Mouse (Mus musculus): ENCODE data around the gene Bloc1s2. TPM values are rescaled to one million over a fixed set of nuclear protein-coding genes. Genes with fewer than 3 reads are reported as not detected.

Gene Bloc1s2
- total and polyA plus RNA-seq, 3 experiments = 92.4 to 115 (median 96.3) TPM

GRCm38 (mm10) chr19:44132917-44133316, 13.3 kb downstream of the Bloc1s2 start:
- H3K9ac ChIP-seq (ENCODE audit: insufficient read depth, low read depth) = no peak overlapping the region
- no peaks in the 10 kb centered on the region for H3K9me3 ChIP-seq (replicated peaks; ENCODE audit: low read length)
- no peak overlapping the region for H3K27ac ChIP-seq (ENCODE audit: insufficient read depth, low read depth)
- in situ Hi-C loops (cut with MboI; ENCODE audit: low pct_ligation_motif_present, low pct_unique_long_range_greater_than_20kb, low sequenced_read_pairs) = no loop called here
- peaks cover 16% of the 10 kb centered on the region for H3K79me2 ChIP-seq (replicated peaks; ENCODE audit: control insufficient read depth, extremely low read depth, insufficient read depth, poor library complexity, severe bottlenecking)
- peaks cover 26 to 58% of the 10 kb centered on the region in 2 experiments for H3K36me3 ChIP-seq (replicated peaks in 1 of 2; ENCODE audit: control insufficient read depth in 1 of 2, insufficient read depth in 1 of 2, low read length in 1 of 2)
- DNase-seq (ENCODE audit: extremely low read depth) = no peak
- no peak for TF ChIP-seq RAD21 (IDR thresholded peaks at IDR 0.05; ENCODE audit: low read depth, low read length)
- TF ChIP-seq MAFK (IDR thresholded peaks at IDR 0.05; ENCODE audit: insufficient replicate concordance, low read length) = no peak
- no peak for TF ChIP-seq USF2 (conservative IDR thresholded peaks at IDR 0.05; ENCODE audit: low read depth, low read length)
- TF ChIP-seq HCFC1 (IDR thresholded peaks at IDR 0.05; ENCODE audit: low read depth, low read length) = no peak
- TF ChIP-seq MAZ (IDR thresholded peaks at IDR 0.05; ENCODE audit: low read depth, low read length) = no peak
- no peak for TF ChIP-seq KAT2A (IDR thresholded peaks at IDR 0.05; ENCODE audit: insufficient replicate concordance, low read length)
- no peak for TF ChIP-seq IRF4 (IDR thresholded peaks at IDR 0.05; ENCODE audit: low read depth, low read length)
- no peak for TF ChIP-seq USF1 (IDR thresholded peaks at IDR 0.05; ENCODE audit: low read depth, low read length)
- no peak for TF ChIP-seq SMC3 (IDR thresholded peaks at IDR 0.05; ENCODE audit: low read depth, low read length)
- no peak for TF ChIP-seq BHLHE40 (IDR thresholded peaks at IDR 0.05; ENCODE audit: low read depth, low read length)
- no peak for TF ChIP-seq ZKSCAN1 (IDR thresholded peaks at IDR 0.05; ENCODE audit: borderline replicate concordance, low read depth, low read length)
- TF ChIP-seq ELF1 (IDR thresholded peaks at IDR 0.05; ENCODE audit: low read depth, low read length) = no peak
- no peak for TF ChIP-seq SIN3A (IDR thresholded peaks at IDR 0.05; ENCODE audit: low read length)
- no peak for TF ChIP-seq POLR2AphosphoS2 (IDR thresholded peaks at IDR 0.05; ENCODE audit: low read depth, low read length)
- TF ChIP-seq CHD1 (IDR thresholded peaks at IDR 0.05; ENCODE audit: low read depth, low read length) = no peak
- H3K27me3 ChIP-seq (replicated peaks) = no peaks in the 10 kb centered on the region
- H3K4me1 ChIP-seq (ENCODE audit: control insufficient read depth in 1 of 2, insufficient read depth in 2 of 2) = peaks cover 3 to 14% of the 10 kb centered on the region in 2 experiments; a peak in 3 of 4 replicates
- H3K4me2 ChIP-seq (ENCODE audit: insufficient read depth, low read depth, poor library complexity, severe bottlenecking) = no peak overlapping the region
- H3K4me3 ChIP-seq (replicated peaks in 1 of 3; ENCODE audit: low read depth in 2 of 3, low read length in 2 of 3, poor library complexity in 1 of 3) = no peak overlapping the region
- dilution Hi-C loops (cut with MboI; ENCODE audit: extremely low pct_ligation_motif_present, extremely low pct_unique_long_range_greater_than_20kb, low sequenced_read_pairs) = no loop called here

GRCm38 (mm10) chr19:44128560-44128959, 17.7 kb downstream of the Bloc1s2 start:
- no peak overlapping the region for H3K4me3 ChIP-seq (replicated peaks in 1 of 3; ENCODE audit: low read depth in 2 of 3, low read length in 2 of 3, poor library complexity in 1 of 3)
- H3K36me3 ChIP-seq (replicated peaks in 1 of 2; ENCODE audit: control insufficient read depth in 1 of 2, insufficient read depth in 1 of 2, low read length in 1 of 2) = peaks cover 58 to 93% of the 10 kb centered on the region in 2 experiments
- peaks cover under 1% of the 10 kb centered on the region; the same call in 1 of the 2 replicates for H3K79me2 ChIP-seq (replicated peaks; ENCODE audit: control insufficient read depth, extremely low read depth, insufficient read depth, poor library complexity, severe bottlenecking)
- no peak overlapping the region for H3K4me2 ChIP-seq (ENCODE audit: insufficient read depth, low read depth, poor library complexity, severe bottlenecking)
- H3K4me1 ChIP-seq (ENCODE audit: control insufficient read depth in 1 of 2, insufficient read depth in 2 of 2) = peaks cover 0 to 8% of the 10 kb centered on the region in 2 experiments; a peak in 2 of 4 replicates
- no peak overlapping the region for H3K27ac ChIP-seq (ENCODE audit: insufficient read depth, low read depth)
- dilution Hi-C loops (cut with MboI; ENCODE audit: extremely low pct_ligation_motif_present, extremely low pct_unique_long_range_greater_than_20kb, low sequenced_read_pairs) = no loop called here
- no peak for DNase-seq (ENCODE audit: extremely low read depth)
- TF ChIP-seq SIN3A (IDR thresholded peaks at IDR 0.05; ENCODE audit: low read length) (no peak), CTCF (conservative IDR thresholded peaks at IDR 0.05 in 1 of 2, IDR thresholded peaks at IDR 0.05 in 1 of 2; ENCODE audit: low read depth in 2 of 2, low read length in 2 of 2) (no peak)
- in situ Hi-C loops (cut with MboI; ENCODE audit: low pct_ligation_motif_present, low pct_unique_long_range_greater_than_20kb, low sequenced_read_pairs) = no loop called here
- H3K9ac ChIP-seq (ENCODE audit: insufficient read depth, low read depth) = no peak overlapping the region
- H3K9me3 ChIP-seq (replicated peaks; ENCODE audit: low read length) = no peaks in the 10 kb centered on the region
- H3K27me3 ChIP-seq (replicated peaks) = no peaks in the 10 kb centered on the region
